Mouse (Mus musculus): ENCODE measurements at regions not wholly inside any gene's neighbourhood (a gene's known extent, or its start where the extent isn't known, plus 50 kb on each side); places are given as distances from the start of the nearest gene placed in this dataset.
A peak's percentile ranks its signal among the peaks of the same experiment; 100 is the strongest.

DNA sequence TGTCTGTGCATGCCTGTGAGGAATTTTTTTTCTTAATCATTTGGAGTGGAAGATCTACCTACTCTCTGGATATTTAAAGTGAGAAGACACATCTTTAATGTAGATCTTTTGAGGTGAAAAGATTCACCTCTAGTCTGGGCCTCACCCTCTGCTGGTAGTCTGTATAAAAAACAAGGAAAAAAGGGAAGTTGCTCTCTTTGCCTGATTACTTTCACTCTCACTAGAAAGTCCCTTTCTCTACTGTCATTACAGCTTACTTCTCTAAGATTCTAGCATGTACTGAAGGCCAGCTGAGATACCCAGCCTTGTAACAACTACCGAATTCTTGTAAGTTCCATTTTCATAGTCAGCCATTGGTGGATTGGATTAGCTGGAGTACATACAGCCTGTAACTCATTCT lies 3791.9 kb downstream of the 9330182O14Rik start:
- no peak for DNase-seq (ENCODE audit: low read depth, low spot score)

- no peak for DNase-seq (ENCODE audit: low read depth, low spot score)
Measured at GRCm38 (mm10) chr15:43933608-43934007, 3799.4 kb downstream of the 9330182O14Rik start.

- peak; percentile 9 for DNase-seq (ENCODE audit: low read depth, low spot score)
Measured at GRCm38 (mm10) chr15:43940424-43940823, 3806.3 kb downstream of the 9330182O14Rik start.

GRCm38 (mm10) chr15:43940905-43941304 lies 3806.7 kb downstream of the 9330182O14Rik start:
- DNase-seq (ENCODE audit: low read depth, low spot score), result no peak

GRCm38 (mm10) chr15:43942002-43942660 lies 3808.0 kb downstream of the 9330182O14Rik start:
- peak; percentile 9 for DNase-seq (ENCODE audit: low read depth, low spot score)

DNA sequence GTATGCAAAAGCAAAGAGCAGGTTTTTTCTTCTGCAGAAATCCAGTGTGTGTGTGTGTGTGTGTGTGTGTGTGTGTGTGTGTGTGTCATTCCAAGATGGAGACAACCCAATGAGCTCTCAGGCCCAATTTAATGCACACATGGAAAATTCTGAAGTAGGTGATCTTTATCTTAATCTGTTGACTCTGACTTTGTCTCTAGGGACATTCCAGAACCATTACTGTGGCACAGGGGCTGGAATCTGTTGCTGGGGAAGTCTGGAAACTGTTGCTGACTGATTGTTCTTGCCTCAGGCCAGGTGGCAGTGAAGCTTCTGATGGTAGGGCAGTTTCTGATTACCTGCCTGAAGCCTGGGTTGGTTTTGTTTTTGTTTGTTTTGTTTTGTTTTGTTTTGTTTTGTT lies 3850.8 kb downstream of the 9330182O14Rik start:
- peak; percentile 84 for DNase-seq (ENCODE audit: low read depth, low spot score)

DNA sequence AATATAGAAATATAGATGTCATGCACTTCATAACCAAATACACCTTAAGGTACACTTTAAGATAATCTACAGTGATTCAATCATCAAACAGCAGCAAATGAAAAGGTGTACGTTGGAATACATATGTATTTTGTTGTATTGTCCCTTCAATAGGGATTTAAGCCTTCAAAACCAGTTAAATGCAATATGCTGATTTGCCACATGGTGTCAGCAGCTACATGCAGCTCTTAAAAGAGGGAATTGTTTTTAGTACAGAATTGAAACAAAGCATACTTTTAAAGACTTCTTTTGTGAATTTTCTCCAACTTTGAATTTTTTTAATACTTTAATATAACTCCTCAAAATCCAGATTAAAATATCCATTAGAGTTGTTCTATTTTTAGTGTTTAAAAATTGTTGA lies 3857.1 kb downstream of the 9330182O14Rik start:
- peak; percentile 76 for DNase-seq (ENCODE audit: low read depth, low spot score)

GRCm38 (mm10) chr15:43992936-43993335 lies 3858.8 kb downstream of the 9330182O14Rik start:
- DNase-seq (ENCODE audit: low read depth, low spot score), result no peak

DNA sequence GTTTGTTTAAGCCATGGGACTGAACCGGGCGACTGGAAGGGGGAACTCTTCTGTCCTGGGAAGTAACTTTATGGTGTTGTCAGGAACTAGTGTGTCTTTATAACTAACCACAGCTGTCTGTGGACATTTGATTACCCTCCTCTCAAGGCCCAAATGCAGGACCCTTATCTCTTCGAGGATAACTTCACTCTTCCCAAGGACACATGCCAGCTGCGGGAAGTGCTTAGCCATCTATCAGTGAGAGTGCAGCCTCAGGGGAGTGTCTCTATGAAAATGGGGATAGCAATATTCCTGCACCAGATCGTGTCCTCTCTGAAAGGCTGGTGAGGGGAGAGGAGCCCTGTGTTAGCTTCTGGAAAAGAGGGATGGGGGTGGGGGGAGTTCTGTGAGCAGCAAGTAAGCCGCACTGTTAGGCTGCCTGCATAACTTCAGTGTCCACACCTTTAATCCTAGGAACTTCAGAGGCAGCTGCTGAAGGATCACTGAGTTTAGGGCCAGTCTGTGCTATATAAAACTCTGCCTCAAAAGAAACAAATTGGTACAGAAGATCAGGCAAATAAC lies 3892.4 kb downstream of the 9330182O14Rik start:
- no peak for DNase-seq (ENCODE audit: low read depth, low spot score)

DNA sequence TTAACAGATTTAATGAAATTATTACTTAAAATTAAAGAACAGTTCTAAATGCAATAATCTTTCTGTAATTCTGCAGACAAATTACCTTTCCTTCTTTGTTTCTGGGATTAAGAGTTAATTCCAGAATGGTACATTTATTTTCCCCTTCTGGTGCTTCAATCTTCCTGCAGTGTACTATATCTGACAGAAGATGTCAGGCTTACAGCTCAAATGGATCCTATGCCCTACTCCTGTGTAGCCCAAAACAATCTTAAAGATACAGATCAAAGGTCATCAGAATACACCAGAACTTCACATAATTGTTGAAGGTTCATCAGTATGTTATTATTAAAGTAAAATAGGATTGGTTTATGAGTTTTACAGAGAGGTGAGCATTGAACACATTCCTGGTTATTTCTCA lies 3901.7 kb downstream of the 9330182O14Rik start:
- peak; percentile 5 for DNase-seq (ENCODE audit: low read depth, low spot score)

- DNase-seq (ENCODE audit: low read depth, low spot score), result no peak
Measured at GRCm38 (mm10) chr15:44037893-44038292, 3903.7 kb downstream of the 9330182O14Rik start.

DNA sequence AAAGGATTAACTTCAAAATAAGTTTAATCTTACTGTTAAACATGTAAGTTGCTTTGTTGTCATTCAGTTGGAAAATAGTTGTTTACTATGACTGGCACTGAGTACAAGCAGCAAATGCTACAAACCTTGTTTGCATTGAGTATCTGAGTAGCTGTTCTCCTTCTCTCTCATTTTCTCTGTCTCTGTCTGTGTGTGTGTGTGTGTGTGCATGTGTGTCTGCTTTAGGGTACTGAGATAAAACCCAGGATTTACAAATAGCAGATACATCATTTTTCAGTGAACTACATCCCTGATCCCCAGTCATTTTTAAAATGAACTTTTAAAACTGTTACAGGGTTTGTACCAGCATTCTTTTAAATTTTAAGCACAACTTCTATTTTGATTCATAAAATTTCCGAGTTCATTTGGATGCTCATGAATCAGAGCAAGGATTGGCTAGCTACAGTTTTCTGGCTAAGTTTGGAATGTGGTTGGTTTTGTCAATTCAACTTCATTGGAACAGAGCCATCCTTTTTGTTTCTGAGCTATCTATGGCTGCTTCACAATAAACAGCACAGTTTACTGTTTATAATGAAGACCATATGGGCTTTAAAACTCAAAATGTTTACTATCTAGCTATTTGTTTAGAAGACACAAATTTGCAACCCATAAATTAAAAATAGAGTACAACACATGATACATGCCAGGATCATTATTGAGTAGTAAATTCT lies 3916.6 kb downstream of the 9330182O14Rik start:
- DNase-seq (ENCODE audit: low read depth, low spot score), result peak; percentile 8

- no peak for DNase-seq (ENCODE audit: low read depth, low spot score)
Measured at GRCm38 (mm10) chr15:44064855-44065254, 3930.7 kb downstream of the 9330182O14Rik start.

GRCm38 (mm10) chr15:44083680-44084079 lies 3949.5 kb downstream of the 9330182O14Rik start:
- no peak for DNase-seq (ENCODE audit: low read depth, low spot score)

DNA sequence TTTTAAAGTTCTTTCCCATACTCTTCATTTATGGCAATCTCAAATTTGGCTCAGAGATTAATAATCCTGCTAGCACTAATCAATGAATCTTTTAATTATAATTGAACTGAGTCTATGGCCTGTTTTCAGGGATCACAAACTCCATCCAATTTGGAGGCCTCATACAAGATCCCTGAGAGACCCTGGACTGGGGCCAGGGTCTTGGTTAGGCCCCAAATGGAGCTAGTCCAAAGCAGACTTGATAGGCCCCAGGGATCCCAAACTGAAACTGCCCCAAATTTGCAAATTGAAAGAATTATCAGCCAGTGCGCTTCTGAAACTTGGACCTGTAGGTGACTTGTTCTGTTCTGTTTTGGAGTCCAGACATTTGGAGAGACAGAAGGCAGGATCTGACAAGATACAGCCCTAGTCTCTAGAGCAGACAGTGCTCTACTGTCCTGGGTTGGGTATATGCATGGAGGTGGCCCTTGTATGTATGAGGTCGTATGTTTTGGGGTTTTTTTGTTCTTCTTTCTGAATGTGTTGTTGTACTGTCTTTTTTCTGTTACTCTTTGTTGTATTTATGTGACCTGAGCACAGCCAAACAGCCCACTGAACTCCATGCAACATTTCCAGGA lies 3978.3 kb downstream of the 9330182O14Rik start:
- no peak for DNase-seq (ENCODE audit: low read depth, low spot score)

DNA sequence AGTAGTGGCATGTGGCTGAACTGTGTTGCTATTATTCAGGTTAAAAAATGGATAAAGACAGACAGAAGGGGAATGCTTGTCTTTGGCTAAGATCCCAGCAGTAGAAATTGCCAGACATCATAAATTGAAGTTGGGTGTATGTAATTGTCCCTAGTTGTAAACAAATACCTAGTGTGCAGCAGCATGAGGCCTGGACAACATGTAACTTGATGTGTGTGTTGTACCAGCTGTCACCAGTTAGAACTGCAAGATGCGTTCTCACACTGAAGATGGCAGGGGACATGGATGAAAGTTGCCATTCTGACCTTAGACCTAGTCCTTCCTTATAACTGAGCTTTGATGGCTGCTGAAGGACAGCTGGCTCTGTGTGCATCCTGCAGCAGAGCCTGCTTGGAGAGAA lies 4000.0 kb downstream of the 9330182O14Rik start:
- DNase-seq (ENCODE audit: low read depth, low spot score), result no peak
